Mouse (Mus musculus): ENCODE measurements around the gene Zer1. TPM values are rescaled to one million over a fixed set of nuclear protein-coding genes. Genes with fewer than 3 reads are reported as not detected.

Gene Zer1
- polyA plus RNA-seq, 1 experiment from 2014 or later, result 11.6 TPM

GRCm38 (mm10) chr2:30092280-30092918 is 32.0 kb downstream of the Zer1 start:
- no peaks in the 10 kb centered on the region for H3K27me3 ChIP-seq
- no peak for ATAC-seq (ENCODE audit: insufficient number of reproducible peaks, insufficient read depth, low FRiP score, low TSS enrichment)
- peaks cover 18% of the 10 kb centered on the region; the same call in 1 of the 2 replicates for H3K4me1 ChIP-seq
- no peak overlapping the region for H3K27ac ChIP-seq
- peak overlapping the region; percentile 72 for H3K4me2 ChIP-seq (replicated peaks)
- no peaks in the 10 kb centered on the region for H3K9me3 ChIP-seq
- peak overlapping the region; percentile 59 for H3K4me3 ChIP-seq
- peak overlapping the region; percentile 24; the same call in 1 of the 2 replicates for H3K9ac ChIP-seq
- 47% methylated on average over 6 of the region's 6 CpGs for WGBS
- peaks cover 28% of the 10 kb centered on the region for H3K36me3 ChIP-seq

- Histone ChIP-seq H3K27ac (no peak overlapping the region), H3K4me3 (no peak overlapping the region), H3K9ac (no peak overlapping the region), H3K9me3 (no peaks in the 10 kb centered on the region), H3K36me3 (peaks cover 19% of the 10 kb centered on the region), H3K27me3 (no peaks in the 10 kb centered on the region), H3K4me1 (peaks cover 18% of the 10 kb centered on the region; the same call in 1 of the 2 replicates), H3K4me2 (replicated peaks) (no peak overlapping the region)
- 94% methylated on average over 12 of the region's 12 CpGs for WGBS
- ATAC-seq (ENCODE audit: insufficient number of reproducible peaks, insufficient read depth, low FRiP score, low TSS enrichment), result no peak
Observed at GRCm38 (mm10) chr2:30091521-30091920, 32.9 kb downstream of the Zer1 start.

GRCm38 (mm10) chr2:30087310-30087709 is 37.1 kb downstream of the Zer1 start:
- no peak for ATAC-seq (ENCODE audit: insufficient number of reproducible peaks, insufficient read depth, low FRiP score, low TSS enrichment)
- Histone ChIP-seq H3K4me2 (replicated peaks) (no peak overlapping the region), H3K4me1 (peaks cover 6% of the 10 kb centered on the region; the same call in 1 of the 2 replicates), H3K9me3 (no peaks in the 10 kb centered on the region), H3K4me3 (no peak overlapping the region), H3K27me3 (no peaks in the 10 kb centered on the region), H3K27ac (no peak overlapping the region), H3K36me3 (peaks cover 18% of the 10 kb centered on the region), H3K9ac (no peak overlapping the region)
- 92% methylated on average over 4 of the region's 4 CpGs for WGBS

- Histone ChIP-seq H3K9ac (no peak overlapping the region; the same call in 1 of the 2 replicates), H3K4me2 (replicated peaks) (peak overlapping the region; percentile 45), H3K4me1 (peaks cover 5% of the 10 kb centered on the region; the same call in 1 of the 2 replicates), H3K4me3 (peak overlapping the region; percentile 15; the same call in 1 of the 2 replicates), H3K9me3 (no peaks in the 10 kb centered on the region), H3K36me3 (no peaks in the 10 kb centered on the region), H3K27me3 (no peaks in the 10 kb centered on the region), H3K27ac (no peak overlapping the region)
- WGBS, result 8% methylated on average over 12 of the region's 12 CpGs
- ATAC-seq (ENCODE audit: insufficient number of reproducible peaks, insufficient read depth, low FRiP score, low TSS enrichment), result 0 out of 2 replicates have a peak, but pooled peaks have one; percentile 57
Observed at GRCm38 (mm10) chr2:30084632-30085031, 39.8 kb downstream of the Zer1 start.

GRCm38 (mm10) chr2:30084113-30084512 is 40.3 kb downstream of the Zer1 start:
- Histone ChIP-seq H3K27ac (no peak overlapping the region), H3K4me3 (0 out of 2 replicates have a peak overlapping the region, but pooled peaks have one; percentile 15)
- WGBS, result 57% methylated on average over 5 of the region's 5 CpGs

GRCm38 (mm10) chr2:30080181-30080800 is 44.1 kb downstream of the Zer1 start:
- Histone ChIP-seq H3K9ac (0 out of 2 replicates have a peak overlapping the region, but pooled peaks have one; percentile 19), H3K36me3 (no peaks in the 10 kb centered on the region), H3K27ac (no peak overlapping the region), H3K4me1 (peaks cover 14% of the 10 kb centered on the region), H3K4me3 (no peak overlapping the region), H3K9me3 (no peaks in the 10 kb centered on the region), H3K4me2 (replicated peaks) (no peak overlapping the region), H3K27me3 (no peaks in the 10 kb centered on the region)
- 83% methylated on average over 15 of the region's 15 CpGs for WGBS
- ATAC-seq (ENCODE audit: insufficient number of reproducible peaks, insufficient read depth, low FRiP score, low TSS enrichment), result no peak

More at GRCm38 (mm10) chr2:30084113-30084512, 40.3 kb downstream of the Zer1 start:
- Histone ChIP-seq H3K4me1 (peaks cover 5% of the 10 kb centered on the region; the same call in 1 of the 2 replicates), H3K27me3 (no peaks in the 10 kb centered on the region), H3K9me3 (no peaks in the 10 kb centered on the region), H3K9ac (no peak overlapping the region), H3K4me2 (replicated peaks) (peak overlapping the region; percentile 45), H3K36me3 (no peaks in the 10 kb centered on the region)
- no peak for ATAC-seq (ENCODE audit: insufficient number of reproducible peaks, insufficient read depth, low FRiP score, low TSS enrichment)

- peak overlapping the region; percentile 85; the same call in 1 of the 2 replicates for H3K27ac ChIP-seq
- peak overlapping the region; percentile 94 for H3K4me2 ChIP-seq (replicated peaks)
- WGBS, result 67% methylated on average over 4 of the region's 4 CpGs
- ATAC-seq (ENCODE audit: insufficient number of reproducible peaks, insufficient read depth, low FRiP score, low TSS enrichment), result no peak
- H3K9ac ChIP-seq, result peak overlapping the region; percentile 20; the same call in 1 of the 2 replicates
- peak overlapping the region; percentile 54; the same call in 1 of the 2 replicates for H3K4me3 ChIP-seq
- no peaks in the 10 kb centered on the region for H3K27me3 ChIP-seq
- H3K4me1 ChIP-seq, result peaks cover 10% of the 10 kb centered on the region
- no peaks in the 10 kb centered on the region for H3K9me3 ChIP-seq
- peaks cover 3% of the 10 kb centered on the region for H3K36me3 ChIP-seq
Observed at GRCm38 (mm10) chr2:30078760-30079159, 45.6 kb downstream of the Zer1 start.

- 9% methylated on average over 10 of the region's 10 CpGs for WGBS
- ATAC-seq (ENCODE audit: insufficient number of reproducible peaks, insufficient read depth, low FRiP score, low TSS enrichment), result 0 out of 2 replicates have a peak, but pooled peaks have one; percentile 31
- peak overlapping the region; percentile 20; the same call in 1 of the 2 replicates for H3K9ac ChIP-seq
- peak overlapping the region; percentile 85 for H3K27ac ChIP-seq
- H3K4me1 ChIP-seq, result peaks cover 10% of the 10 kb centered on the region
- H3K9me3 ChIP-seq, result no peaks in the 10 kb centered on the region
- H3K27me3 ChIP-seq, result no peaks in the 10 kb centered on the region
- H3K36me3 ChIP-seq, result peaks cover 7% of the 10 kb centered on the region
- H3K4me2 ChIP-seq (replicated peaks), result peak overlapping the region; percentile 94
- peak overlapping the region; percentile 54 for H3K4me3 ChIP-seq
Observed at GRCm38 (mm10) chr2:30078349-30078712, 46.1 kb downstream of the Zer1 start.

- Histone ChIP-seq H3K36me3 (peaks cover 13% of the 10 kb centered on the region), H3K27ac (peak within 1 kb of the TSS; percentile 85), H3K9ac (peak within 1 kb of the TSS; percentile 52), H3K4me1 (peaks cover 10% of the 10 kb centered on the region), H3K4me2 (replicated peaks) (peak within 1 kb of the TSS; percentile 94), H3K4me3 (peak within 1 kb of the TSS; percentile 54), H3K9me3 (no peaks in the 10 kb centered on the region), H3K27me3 (no peaks in the 10 kb centered on the region)
- ATAC-seq (ENCODE audit: insufficient number of reproducible peaks, insufficient read depth, low FRiP score, low TSS enrichment), result peak; percentile 70
- under 1% methylated on average over 53 of the region's 53 CpGs for WGBS
Observed at GRCm38 (mm10) chr2:30077502-30078348, 46.7 kb downstream of the Zer1 start, which contains the start of gene Pkn3. Pkn3 (plus strand) TSS chr2:30077684.

- Histone ChIP-seq H3K4me1 (peaks cover 10% of the 10 kb centered on the region), H3K9me3 (no peaks in the 10 kb centered on the region), H3K27ac (peak overlapping the region; percentile 37), H3K4me3 (peak overlapping the region; percentile 54), H3K27me3 (no peaks in the 10 kb centered on the region), H3K4me2 (replicated peaks) (peak overlapping the region; percentile 94), H3K36me3 (peaks cover 18% of the 10 kb centered on the region), H3K9ac (peak overlapping the region; percentile 52; the same call in 1 of the 2 replicates)
- 63% methylated on average over 6 of the region's 6 CpGs for WGBS
- ATAC-seq (ENCODE audit: insufficient number of reproducible peaks, insufficient read depth, low FRiP score, low TSS enrichment), result no peak
Observed at GRCm38 (mm10) chr2:30076959-30077358, 47.4 kb downstream of the Zer1 start.

GRCm38 (mm10) chr2:30076439-30076838 is 47.9 kb downstream of the Zer1 start:
- 92% methylated on average over 9 of the region's 9 CpGs for WGBS
- no peak overlapping the region for H3K4me3 ChIP-seq
- no peak for ATAC-seq (ENCODE audit: insufficient number of reproducible peaks, insufficient read depth, low FRiP score, low TSS enrichment)

More at GRCm38 (mm10) chr2:30076439-30076838, 47.9 kb downstream of the Zer1 start:
- H3K4me1 ChIP-seq, result peaks cover 10% of the 10 kb centered on the region
- H3K4me2 ChIP-seq (replicated peaks), result no peak overlapping the region
- H3K27ac ChIP-seq, result no peak overlapping the region
- no peaks in the 10 kb centered on the region for H3K9me3 ChIP-seq
- H3K36me3 ChIP-seq, result peaks cover 18% of the 10 kb centered on the region
- H3K9ac ChIP-seq, result no peak overlapping the region
- H3K27me3 ChIP-seq, result no peaks in the 10 kb centered on the region

All from embryonic facial prominence, embryonic 12.5 days (tissue).